Mouse (Mus musculus) brain, embryonic 14.5 days (tissue): ENCODE data around the gene Dennd6a. TPM values are rescaled to one million over a fixed set of nuclear protein-coding genes. Genes with fewer than 3 reads are reported as not detected.
A peak's percentile ranks its signal among the peaks of the same experiment; 100 is the strongest.
"Not testable (repeated sequence)": the region's sequence is repeated elsewhere in the genome, so short reads cannot be mapped to it uniquely, and the experiment has no call there.

ENCODE experiments used
- DNase-seq: peaks from one replicate; pipeline ENCODE4 v3.0.0-alpha.2; 2011; ENCODE audit warnings: low read depth
- CTCF ChIP-seq: fragments of 200-500 bp; IDR thresholded peaks from 2 replicates; pipeline ENCODE4 v1.5.1; 2012; ENCODE audit warnings: inconsistent platforms, mild to moderate bottlenecking, moderate library complexity, borderline replicate concordance; ENCODE audit not compliant: insufficient read depth, insufficient read length; ENCODE audit errors: extremely low read depth
- POLR2A ChIP-seq: fragments of 200-500 bp; IDR thresholded peaks from 2 replicates; pipeline ENCODE4 v1.6.1; 2012; ENCODE audit warnings: mild to moderate bottlenecking, inconsistent platforms, borderline replicate concordance; ENCODE audit not compliant: poor library complexity, insufficient read depth, insufficient read length, severe bottlenecking; ENCODE audit errors: extremely low read depth
- polyA plus RNA-seq: library from polyadenylated mRNA; depleted of rRNA; stranded (reverse); fragments of >200 nt; gene quantifications from 2 replicates; pipeline ENCODE4 v1.2.3, GENCODE M21; 2012; rRNA removed

The Dennd6a gene
- 17.6 and 18.6 TPM in 2 replicates for polyA plus RNA-seq

DNA sequence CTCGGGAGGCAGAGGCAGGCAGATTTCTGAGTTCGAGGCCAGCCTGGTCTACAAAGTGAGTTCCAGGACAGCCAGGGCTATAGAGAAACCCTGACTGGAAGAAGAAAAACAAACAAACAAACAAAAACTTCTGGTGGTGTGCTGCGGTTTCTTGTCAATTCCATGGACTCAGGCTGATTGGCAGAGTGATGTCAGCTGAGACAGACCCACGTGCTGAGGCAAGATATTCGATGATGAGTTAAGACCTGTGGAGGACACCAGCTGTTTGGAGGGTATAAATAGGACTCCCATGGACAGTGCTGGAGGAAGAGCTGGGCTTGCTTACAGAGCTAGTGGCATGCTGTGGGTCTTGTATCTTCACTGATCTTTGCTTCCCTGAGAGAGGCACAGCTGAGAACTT, at the start of gene Dennd6a:
Gene Dennd6a, plus strand, starts transcription at position 301 of the 400 bp plus-strand sequence.
- DNase-seq, result not testable (repeated sequence)

DNA sequence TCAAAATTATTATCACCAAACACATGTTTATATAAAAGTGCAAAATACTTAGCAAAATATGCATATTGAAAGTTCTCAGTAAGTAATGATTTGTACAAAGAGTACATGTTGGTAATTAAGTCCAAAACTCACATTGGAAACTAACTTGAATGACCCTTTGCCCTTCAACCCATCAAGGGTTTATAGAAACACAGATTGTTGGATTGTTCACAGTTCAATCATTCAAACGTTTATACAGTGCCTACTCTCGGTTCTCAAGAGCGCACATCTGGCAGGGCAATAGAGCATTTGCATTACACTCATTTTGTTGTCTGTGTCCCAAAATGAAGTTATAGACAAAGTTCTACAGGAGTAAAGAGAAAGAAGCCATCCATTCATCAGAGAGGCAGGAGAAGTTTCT, 47.7 kb upstream of the Dennd6a start:
- no peak for TF ChIP-seq POLR2A
- TF ChIP-seq CTCF, result no peak
- no peak for DNase-seq

DNA sequence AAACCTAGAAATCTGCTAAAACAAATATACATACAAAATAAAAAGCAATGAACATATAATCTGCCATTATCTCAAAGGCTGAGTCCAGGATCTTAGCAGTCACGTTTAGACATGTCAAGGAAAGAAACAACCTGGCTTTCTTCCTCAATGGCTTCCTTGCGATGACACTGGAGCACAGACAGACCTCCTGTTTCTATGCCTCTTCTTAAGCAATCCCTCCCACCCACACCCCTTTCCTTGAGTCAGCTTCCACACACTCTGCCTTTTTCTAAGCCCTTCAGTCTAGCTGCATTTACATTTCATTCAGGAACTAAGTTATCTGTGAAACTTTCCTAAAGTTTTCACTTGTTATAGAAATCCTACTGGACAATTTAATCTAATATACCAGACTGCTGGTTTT, 45.4 kb upstream of the Dennd6a start:
- no peak for TF ChIP-seq POLR2A
- no peak for TF ChIP-seq CTCF

DNA sequence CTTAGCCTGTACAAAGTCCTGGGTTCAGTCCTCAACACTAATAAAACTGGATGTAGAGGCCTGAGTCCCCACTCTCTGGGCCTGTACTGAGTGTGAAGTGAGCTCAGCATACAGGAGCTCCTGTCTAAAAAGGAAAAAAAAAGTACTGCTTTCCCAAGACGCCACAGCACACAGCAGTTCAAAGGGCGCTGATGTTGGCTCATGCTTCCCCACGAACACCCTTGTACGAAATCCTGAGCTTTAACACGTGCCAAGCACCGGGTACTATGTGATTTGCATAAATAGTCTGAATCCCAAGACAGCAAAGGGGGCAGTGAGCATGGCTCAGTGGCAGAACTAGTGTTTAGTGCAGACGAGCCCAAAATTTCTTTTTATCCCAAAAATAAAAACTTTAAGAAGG, 43.3 kb upstream of the Dennd6a start:
- TF ChIP-seq CTCF, result no peak
- no peak for TF ChIP-seq POLR2A
- DNase-seq, result peak; percentile 34

More for the DNA sequence above, 45.4 kb upstream of the Dennd6a start:
- DNase-seq, result no peak

DNA sequence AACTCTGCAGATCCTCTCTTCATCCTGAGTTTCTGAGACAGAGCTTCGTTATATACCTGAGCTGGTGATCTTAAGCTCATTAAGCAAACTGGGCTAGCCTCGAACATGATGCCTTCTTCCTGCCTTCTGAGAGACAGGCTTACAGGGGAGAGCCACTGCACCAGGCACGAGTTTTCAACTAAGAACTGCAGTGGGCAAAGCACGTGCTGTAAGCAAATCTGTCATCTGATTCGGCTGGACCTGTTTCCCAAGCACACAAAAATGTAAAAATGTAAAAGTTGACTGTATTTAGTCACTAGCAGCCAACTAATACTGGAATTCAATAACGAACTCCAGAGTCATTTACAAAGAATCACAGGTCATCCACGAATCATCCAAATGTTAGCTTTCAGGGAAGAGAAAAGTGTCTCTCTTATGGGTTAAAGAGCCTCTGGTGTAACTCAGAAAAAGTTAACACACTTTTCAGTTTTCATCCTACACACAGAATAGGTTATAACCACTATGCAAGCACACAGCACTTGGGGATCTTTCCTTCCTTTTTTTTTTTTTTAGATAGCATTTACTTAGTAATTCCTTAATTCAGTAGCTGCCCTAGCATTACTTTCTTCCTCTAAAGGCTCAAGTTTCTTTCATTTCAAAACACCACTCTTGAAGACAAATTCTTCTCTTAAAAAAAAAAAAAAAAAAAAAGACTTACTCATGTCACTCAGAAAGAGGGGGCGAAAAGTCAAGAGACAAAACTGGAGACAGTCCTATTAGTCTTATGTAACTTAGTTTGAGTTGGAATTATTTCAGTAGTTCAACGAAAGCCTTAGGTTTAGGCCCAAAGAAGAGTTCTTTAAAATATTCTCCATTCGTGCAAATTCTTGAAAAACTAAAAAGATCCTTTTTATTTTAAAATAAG, 42.0 kb upstream of the Dennd6a start:
- DNase-seq, result no peak
- no peak for TF ChIP-seq POLR2A
- TF ChIP-seq CTCF, result no peak

DNA sequence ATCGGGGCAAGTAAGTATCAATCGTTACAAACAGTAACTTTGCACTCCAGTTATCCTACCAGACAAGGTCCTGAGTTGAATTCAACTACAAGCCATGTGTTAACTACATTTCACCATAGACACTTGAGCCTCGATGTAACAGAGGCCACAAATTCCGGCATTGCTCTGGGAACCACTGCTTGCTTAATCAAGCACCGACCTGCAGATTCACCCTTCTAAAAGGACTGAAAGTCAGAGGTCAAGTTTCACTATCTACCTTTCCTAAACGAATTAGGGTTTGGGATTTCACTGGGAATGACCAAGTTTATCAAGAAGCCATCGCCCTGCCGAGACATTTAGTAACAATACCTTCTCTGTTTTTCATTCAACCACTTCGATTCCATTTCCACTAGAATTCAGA, 40.9 kb upstream of the Dennd6a start:
- DNase-seq, result no peak
- no peak for TF ChIP-seq POLR2A
- TF ChIP-seq CTCF, result no peak

DNA sequence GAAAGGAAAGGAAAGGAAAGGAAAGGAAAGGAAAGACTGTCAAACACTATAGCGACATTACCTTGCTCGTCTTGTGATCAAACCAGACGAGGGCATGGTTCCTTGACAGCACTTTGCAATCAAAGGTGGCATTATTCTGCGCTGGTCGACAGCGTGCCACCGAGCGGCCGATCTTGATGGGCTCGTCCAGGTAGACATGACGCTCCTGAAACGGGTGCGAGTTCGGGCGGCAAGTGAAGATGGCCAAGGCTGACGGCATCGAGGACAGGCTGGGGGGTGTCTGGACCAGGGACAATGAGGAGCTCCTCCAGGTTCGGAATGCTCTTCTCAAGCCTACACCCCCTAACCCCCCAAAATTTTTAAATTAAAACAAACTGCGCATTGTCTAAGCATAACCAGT, 40.4 kb upstream of the Dennd6a start:
- TF ChIP-seq POLR2A (no peak), CTCF (no peak)

DNA sequence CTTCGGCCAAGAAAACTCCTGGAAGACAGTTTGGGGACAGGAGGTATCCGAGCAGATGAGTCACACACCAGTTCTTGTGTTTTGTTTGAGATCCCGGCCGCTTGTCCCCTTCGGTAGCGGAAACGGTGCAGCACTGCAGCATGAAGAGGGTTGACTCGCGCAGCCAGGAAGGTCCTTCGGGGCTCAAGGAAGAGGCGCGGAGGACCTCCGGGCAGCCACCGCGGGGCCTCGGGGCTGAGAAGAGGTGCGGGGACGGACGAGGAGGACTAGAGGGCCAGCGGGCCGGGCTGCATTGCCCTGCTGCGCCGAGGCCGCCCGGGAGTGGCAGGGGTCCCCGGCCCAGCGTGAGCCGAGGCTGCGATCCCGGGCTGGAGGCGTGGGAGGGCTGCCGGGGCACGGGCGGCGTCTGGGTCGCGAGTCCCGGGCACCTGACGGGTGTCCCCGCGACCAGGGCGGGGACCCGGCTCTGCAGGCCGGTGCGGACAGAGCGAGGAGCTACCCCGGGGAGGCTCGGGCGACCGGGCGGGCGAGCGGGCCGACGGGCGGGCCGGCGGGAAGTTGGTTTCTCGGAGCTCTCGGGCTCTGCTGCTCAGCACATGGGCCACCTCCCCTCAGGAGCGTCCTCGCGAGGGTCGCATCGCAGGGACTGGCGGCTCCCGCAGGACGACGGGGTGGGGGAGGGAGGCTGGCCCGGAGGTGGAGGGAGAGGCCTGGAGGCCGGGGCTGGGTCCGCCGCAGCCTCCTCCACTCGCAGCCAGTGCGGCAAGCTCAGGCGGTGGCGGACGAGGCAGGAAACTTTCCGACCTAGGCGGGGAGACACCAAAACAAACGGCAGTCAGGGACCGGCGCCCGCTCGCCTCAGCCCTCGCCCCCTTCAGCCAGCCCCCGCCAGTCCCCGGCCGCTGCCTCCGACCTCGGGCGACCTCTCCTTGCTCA, 39.6 kb upstream of the Dennd6a start:
- TF ChIP-seq POLR2A, result no peak
- no peak for TF ChIP-seq CTCF
- DNase-seq, result peak; percentile 73

More for the DNA sequence above, 40.4 kb upstream of the Dennd6a start:
- peak; percentile 19 for DNase-seq

DNA sequence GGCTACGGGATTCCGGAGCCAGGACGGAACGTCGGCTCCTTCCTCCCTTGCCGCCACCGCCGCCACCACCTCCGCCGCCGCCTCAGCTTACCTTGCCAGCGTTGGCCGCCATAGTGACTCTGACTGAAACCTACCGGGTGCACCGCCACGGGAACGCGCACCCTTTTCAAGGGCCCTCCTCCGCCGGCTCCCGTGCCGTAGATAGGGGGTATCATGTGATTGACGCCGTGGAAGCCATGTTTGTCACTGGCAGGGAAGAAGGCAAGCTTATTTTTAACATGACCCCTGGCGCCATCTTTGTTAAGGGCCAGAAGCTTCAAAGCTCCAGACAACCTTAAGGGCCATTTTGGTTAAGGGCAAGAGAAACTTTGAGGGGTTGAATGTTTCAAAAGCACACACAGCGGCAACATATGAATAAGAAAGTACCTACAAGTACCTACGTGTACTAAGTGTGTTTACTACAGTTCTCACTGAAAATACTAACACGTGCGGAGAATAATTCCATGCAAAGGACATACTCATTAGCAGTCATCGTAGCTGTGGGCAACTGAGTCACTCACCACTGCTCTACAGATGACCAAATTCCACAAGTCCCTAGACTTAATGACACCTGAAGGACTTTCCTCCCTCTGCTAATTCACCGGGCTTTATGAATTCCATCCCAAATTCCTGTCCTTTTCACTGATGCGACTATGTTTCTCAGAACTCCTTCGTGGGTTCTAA, 38.7 kb upstream of the Dennd6a start, which contains the start of gene Slmap:
Gene Slmap, minus strand, starts transcription at position 175 of the 723 bp plus-strand sequence.
- TF ChIP-seq POLR2A (peak; percentile 54; the same call in 1 of the 2 replicates), CTCF (no peak)
- peak; percentile 100 for DNase-seq

DNA sequence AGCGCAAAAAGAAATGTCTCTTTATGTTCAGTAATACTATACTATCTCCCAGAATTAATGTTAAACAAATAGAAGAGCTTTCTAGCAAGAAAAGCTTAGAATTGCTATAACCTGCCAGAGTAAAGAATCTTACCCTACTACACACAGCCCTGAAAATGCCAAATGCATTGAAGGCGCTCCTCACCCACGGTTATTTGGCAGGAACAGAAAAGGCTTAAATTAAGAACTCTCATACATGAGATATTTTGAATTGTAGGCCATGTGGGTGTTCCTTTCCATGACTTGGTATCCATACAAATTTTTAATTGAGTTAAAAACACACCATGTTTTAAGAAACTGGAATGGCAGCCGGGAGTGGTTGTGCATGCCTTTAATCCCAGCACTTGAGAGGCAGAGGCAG, 34.4 kb upstream of the Dennd6a start:
- TF ChIP-seq POLR2A (no peak), CTCF (no peak)
- no peak for DNase-seq

DNA sequence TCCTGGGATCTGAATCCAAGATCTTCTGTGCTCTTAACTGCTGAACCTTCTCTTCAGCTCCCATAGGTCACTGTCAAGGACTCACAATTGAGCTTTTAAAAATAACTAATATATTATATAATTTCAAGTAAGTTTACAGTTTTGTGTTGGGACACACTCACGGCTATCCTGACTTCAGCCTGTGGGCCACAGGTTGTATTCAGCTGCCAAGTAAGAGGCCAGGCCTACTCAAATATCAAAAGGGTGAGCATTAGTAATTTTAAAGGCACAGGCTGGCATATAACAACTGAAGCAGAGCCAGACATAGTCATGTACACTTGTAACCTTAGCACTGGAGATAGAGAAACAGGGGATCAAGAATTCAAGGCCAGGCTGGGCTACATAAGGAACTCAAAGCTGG, 33.1 kb upstream of the Dennd6a start:
- no peak for DNase-seq
- no peak for TF ChIP-seq CTCF
- no peak for TF ChIP-seq POLR2A

DNA sequence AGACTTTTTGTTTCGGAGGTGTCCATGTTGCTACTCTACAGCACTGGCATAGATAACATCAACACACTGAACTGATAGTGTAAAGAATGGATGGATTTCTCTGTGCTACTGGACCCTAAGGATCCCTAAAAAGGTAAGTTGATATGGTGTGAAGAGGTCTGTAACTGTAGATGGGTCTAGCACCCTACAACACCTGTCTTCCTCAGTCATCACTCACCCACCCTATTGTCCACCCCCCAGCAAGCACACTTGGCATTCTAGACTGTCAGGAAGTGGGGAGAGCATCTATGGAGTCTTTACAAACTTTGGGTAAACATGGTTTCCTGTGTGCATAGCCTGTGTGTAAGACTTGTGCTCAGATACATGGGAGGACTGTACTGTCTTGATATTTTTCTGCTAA, 31.5 kb upstream of the Dennd6a start:
- DNase-seq, result no peak
- no peak for TF ChIP-seq POLR2A
- TF ChIP-seq CTCF, result no peak
